Mouse (Mus musculus) spleen, adult 2 months (tissue): Measurements from ENCODE around the gene Slc6a17. TPM values are rescaled to one million over a fixed set of nuclear protein-coding genes. Genes with fewer than 3 reads are reported as not detected.

ENCODE experiments used
- DNase-seq, 2 experiments: peaks; one replicate each; pipeline versions ENCODE4 v3.0.0 to v3.0.0-alpha.2; 2012 to 2021; ENCODE audit warnings: low spot score in 2 of 2, low read depth in 1 of 2
- H3K27ac ChIP-seq: fragments of 200-500 bp; 2 replicates; pipeline ENCODE4 v1.5.1; 2012; ENCODE audit warnings: low read length, inconsistent platforms; ENCODE audit not compliant: insufficient read depth
- H3K27me3 ChIP-seq: fragments of 200-500 bp; 2 replicates; pipeline ENCODE4 v1.6.1; 2012; ENCODE audit warnings: mild to moderate bottlenecking, moderate library complexity, low read length, inconsistent platforms; ENCODE audit not compliant: control insufficient read depth, insufficient read depth
- H3K36me3 ChIP-seq: fragments of 200-500 bp; 2 replicates; pipeline ENCODE4 v1.6.1; 2012; ENCODE audit warnings: mild to moderate bottlenecking, low read length, inconsistent platforms; ENCODE audit not compliant: control insufficient read depth, insufficient read depth
- H3K4me1 ChIP-seq: fragments of 200-500 bp; 2 replicates; pipeline ENCODE4 v1.6.1; 2011; ENCODE audit warnings: inconsistent platforms; ENCODE audit not compliant: control insufficient read depth, insufficient read depth, insufficient read length
- H3K4me3 ChIP-seq: fragments of 200-500 bp; 2 replicates; pipeline ENCODE4 v1.5.1; 2011; ENCODE audit warnings: mild to moderate bottlenecking, inconsistent platforms; ENCODE audit not compliant: insufficient read depth, insufficient read length; ENCODE audit errors: extremely low read depth
- CTCF ChIP-seq: fragments of 200-500 bp; IDR thresholded peaks from 2 replicates; pipeline ENCODE4 v1.5.1; 2011; ENCODE audit warnings: mild to moderate bottlenecking, inconsistent platforms; ENCODE audit not compliant: insufficient read depth, insufficient read length, insufficient replicate concordance; ENCODE audit errors: extremely low read depth
- POLR2A ChIP-seq: fragments of 200-500 bp; IDR thresholded peaks from 2 replicates; pipeline ENCODE4 v1.6.1; 2011; ENCODE audit warnings: low read depth, low read length, inconsistent platforms
- WGBS: fragments of 180-500 bp; shearing (Covaris S2); methylation state at CpG from one replicate; pipeline ENCODE4 v1.1.7; 2018; 5-methylcytosine and 5-hydroxymethylcytosine counted together
- polyA plus RNA-seq: library from polyadenylated mRNA; depleted of rRNA; stranded (reverse); fragments of >200 nt; gene quantifications from 2 replicates; pipeline ENCODE4 v1.2.3, GENCODE M21; 2012

Gene Slc6a17
- polyA plus RNA-seq, 1 experiment: 0.29 TPM

GRCm38 (mm10) chr3:107554842-107555241 lies 37.0 kb upstream of the Slc6a17 start, which contains the start of gene Ubl4b:
Gene Ubl4b, minus strand, starts transcription at chr3:107555073.
- no peak within 1 kb of the TSS for H3K27ac ChIP-seq
- no peak within 1 kb of the TSS for H3K4me3 ChIP-seq
- no peaks in the 10 kb centered on the region for H3K27me3 ChIP-seq
- H3K4me1 ChIP-seq: no peaks in the 10 kb centered on the region
- H3K36me3 ChIP-seq: no peaks in the 10 kb centered on the region
- 93% methylated on average over 2 of the region's 2 CpGs for WGBS
- no peak for DNase-seq
- no peak for TF ChIP-seq CTCF
- no peak for TF ChIP-seq POLR2A

GRCm38 (mm10) chr3:107550409-107551049 lies 32.7 kb upstream of the Slc6a17 start:
- no peaks in the 10 kb centered on the region for H3K36me3 ChIP-seq
- no peaks in the 10 kb centered on the region for H3K27me3 ChIP-seq
- no peaks in the 10 kb centered on the region for H3K4me1 ChIP-seq
- peak in 1 of 2 experiments; percentile 14 for DNase-seq
- 74% methylated on average over 17 of the region's 17 CpGs for WGBS
- no peak overlapping the region for H3K27ac ChIP-seq
- H3K4me3 ChIP-seq: no peak overlapping the region
- TF ChIP-seq POLR2A (no peak), CTCF (peak; percentile 35; the same call in 1 of the 2 replicates)

- H3K36me3 ChIP-seq: no peaks in the 10 kb centered on the region
- no peak for DNase-seq
- H3K27me3 ChIP-seq: no peaks in the 10 kb centered on the region
- no peaks in the 10 kb centered on the region for H3K4me1 ChIP-seq
- H3K4me3 ChIP-seq: no peak overlapping the region
- no peak overlapping the region for H3K27ac ChIP-seq
- WGBS: 58% methylated on average over 2 of the region's 2 CpGs
- TF ChIP-seq POLR2A (no peak), CTCF (no peak)
Measured at GRCm38 (mm10) chr3:107546956-107547355, 29.1 kb upstream of the Slc6a17 start.

GRCm38 (mm10) chr3:107545716-107546412 lies 28.0 kb upstream of the Slc6a17 start:
- H3K27me3 ChIP-seq: no peaks in the 10 kb centered on the region
- no peak for DNase-seq
- WGBS: 71% methylated on average over 10 of the region's 10 CpGs

GRCm38 (mm10) chr3:107545278-107545677 lies 27.5 kb upstream of the Slc6a17 start:
- Histone ChIP-seq H3K36me3 (no peaks in the 10 kb centered on the region), H3K27me3 (no peaks in the 10 kb centered on the region), H3K4me3 (no peak overlapping the region), H3K27ac (no peak overlapping the region), H3K4me1 (no peaks in the 10 kb centered on the region)
- DNase-seq: no peak
- no peak for TF ChIP-seq POLR2A
- 71% methylated on average over 5 of the region's 5 CpGs for WGBS

More at GRCm38 (mm10) chr3:107545716-107546412, 28.0 kb upstream of the Slc6a17 start:
- TF ChIP-seq POLR2A: no peak
- TF ChIP-seq CTCF: no peak
- H3K27ac ChIP-seq: no peak overlapping the region
- H3K4me3 ChIP-seq: no peak overlapping the region
- H3K36me3 ChIP-seq: no peaks in the 10 kb centered on the region
- H3K4me1 ChIP-seq: no peaks in the 10 kb centered on the region

GRCm38 (mm10) chr3:107543158-107544080 lies 25.6 kb upstream of the Slc6a17 start:
- WGBS: 78% methylated on average over 8 of the region's 8 CpGs

More at GRCm38 (mm10) chr3:107543158-107544080, 25.6 kb upstream of the Slc6a17 start:
- Histone ChIP-seq H3K27ac (no peak overlapping the region), H3K4me3 (no peak overlapping the region), H3K4me1 (no peaks in the 10 kb centered on the region), H3K36me3 (no peaks in the 10 kb centered on the region), H3K27me3 (no peaks in the 10 kb centered on the region)
- DNase-seq: no peak
- no peak for TF ChIP-seq CTCF
- no peak for TF ChIP-seq POLR2A
